Mouse (Mus musculus) mesoderm, embryonic 11.5 days (tissue): ENCODE measurements around the gene Eps8.
"Not testable (repeated sequence)": the region's sequence is repeated elsewhere in the genome, so short reads cannot be mapped to it uniquely, and the experiment has no call there.

ENCODE experiments used
- DNase-seq: peaks from one replicate; pipeline ENCODE4 v3.0.0-alpha.2; 2012; ENCODE audit warnings: low read depth, low spot score

Eps8 gene

DNA sequence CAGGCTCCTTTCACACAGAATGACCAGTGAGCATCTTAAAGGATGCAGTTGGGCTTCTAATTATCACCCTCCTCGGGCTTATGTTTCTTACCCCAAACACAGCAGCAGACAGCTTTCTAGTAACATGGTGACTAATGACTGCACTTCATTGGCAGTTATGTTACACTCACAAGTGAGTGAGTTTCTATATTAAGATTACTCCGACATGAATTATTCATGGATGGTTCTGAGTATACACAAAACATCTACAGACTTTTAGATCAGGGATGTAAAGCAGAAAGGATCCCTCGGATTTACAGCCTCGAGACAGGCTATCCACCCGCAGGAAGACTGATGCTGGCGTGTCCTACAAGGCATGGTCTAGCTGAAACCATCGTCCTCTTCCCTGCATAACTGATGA lies 171.8 kb downstream of the Eps8 start:
- no peak for DNase-seq

DNA sequence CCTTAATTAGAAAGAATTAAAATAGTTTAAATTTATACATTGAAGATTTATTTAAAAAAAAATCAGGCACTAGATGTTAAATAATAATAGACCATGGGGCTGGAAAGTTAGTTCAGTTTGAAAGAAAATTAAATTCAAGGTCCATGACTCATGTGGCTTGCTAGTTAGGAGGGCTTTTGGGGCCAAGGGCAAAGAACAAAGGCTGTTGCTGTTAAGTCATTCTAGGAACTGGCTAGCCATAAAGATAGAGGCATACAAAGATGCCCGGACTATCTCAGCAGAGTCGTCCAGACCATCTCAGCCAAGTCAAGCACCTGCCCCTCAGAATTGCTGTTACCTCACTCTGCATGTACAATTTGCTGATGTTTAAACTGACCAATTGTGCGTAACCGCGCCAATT lies 179.0 kb downstream of the Eps8 start:
- DNase-seq = not testable (repeated sequence)

DNA sequence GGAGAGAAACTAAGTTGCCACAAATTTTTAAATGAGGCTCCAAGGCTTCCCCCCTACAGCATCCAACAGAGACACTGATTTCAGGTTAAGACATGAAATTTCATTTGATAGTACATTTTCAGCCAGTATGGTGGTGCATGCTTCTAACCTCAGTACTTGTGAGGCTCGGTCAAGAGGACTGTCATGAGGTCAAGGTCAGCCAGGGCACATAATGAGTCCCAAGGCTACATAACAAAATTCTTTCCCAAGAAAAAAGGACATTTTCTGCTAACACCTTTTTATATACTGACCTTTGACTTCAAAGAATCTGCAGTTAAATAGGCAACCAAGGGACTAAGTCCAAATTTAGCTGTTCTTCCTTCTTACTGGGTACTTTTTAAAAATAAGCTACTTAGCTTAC lies 181.2 kb downstream of the Eps8 start:
- DNase-seq = no peak

DNA sequence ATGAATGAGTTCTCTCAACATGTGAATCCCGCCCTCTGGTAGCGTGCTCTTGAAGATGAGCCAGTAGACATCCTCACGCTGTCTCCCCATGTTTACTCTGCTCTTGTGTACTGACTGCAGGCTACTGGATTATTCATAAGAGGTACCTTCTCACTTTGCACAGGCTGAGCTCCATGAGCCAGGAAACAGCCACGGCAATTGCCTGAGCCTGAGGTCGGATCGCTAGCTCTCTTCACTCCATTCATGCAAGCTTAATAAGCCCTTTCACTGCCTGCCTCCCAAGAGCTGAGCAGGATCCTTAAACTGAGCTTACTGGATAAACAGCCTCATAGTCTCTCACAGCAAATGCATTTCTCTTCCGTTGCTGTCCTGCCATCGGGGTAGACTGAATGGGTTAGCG lies 182.5 kb downstream of the Eps8 start:
- DNase-seq = no peak

DNA sequence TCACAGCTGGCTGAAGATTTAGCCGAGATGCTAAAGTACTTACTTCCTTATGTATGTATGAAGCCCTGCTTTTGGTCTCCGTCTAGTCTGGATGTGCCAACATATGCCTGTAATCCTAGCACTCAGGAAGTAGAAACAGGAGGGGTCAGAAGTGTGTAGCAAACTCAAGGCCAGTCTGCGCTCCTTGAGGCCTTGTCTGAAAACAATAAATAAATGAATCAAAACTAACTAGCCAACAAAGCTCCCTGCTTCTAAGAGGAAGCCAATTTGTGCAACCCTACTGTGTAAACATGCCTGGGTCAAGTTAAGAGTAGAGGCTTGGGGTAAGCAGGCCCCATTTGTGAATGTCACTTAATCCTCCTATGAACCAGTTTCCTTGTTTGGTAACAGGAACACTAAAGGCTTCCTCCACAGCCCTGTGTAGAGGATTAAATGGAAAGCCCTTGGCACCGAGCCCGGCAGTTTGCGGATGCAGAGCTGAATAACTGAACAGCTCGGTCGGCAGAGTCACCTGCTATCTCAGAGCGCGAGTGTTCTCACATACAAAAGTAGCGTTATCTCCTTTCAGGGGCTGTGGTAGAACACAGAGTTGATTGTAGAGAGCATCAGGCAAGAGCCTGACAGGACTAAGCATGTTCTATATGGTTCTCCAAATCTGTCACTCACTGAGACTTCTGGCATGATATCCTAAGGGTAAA lies 183.6 kb downstream of the Eps8 start:
- peak; percentile 20 for DNase-seq

DNA sequence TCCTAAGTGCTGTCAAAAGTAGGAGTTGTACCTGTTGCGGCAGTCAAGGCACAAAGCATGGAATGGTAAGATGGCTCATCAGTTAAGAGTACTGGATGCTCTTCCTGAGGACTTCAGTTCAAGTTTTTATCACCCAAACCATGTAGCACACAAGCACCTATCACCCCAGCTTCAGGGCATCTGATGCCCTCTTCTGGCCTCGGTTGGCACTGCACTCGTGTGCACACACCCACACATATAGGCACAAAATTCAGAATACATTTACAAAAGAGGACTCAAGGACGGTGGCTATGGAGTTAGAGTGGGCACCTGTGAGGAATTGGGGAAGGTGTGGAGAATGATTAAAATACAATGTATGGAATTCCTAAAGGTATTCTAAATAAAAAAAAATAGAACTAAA lies 185.1 kb downstream of the Eps8 start:
- no peak for DNase-seq

DNA sequence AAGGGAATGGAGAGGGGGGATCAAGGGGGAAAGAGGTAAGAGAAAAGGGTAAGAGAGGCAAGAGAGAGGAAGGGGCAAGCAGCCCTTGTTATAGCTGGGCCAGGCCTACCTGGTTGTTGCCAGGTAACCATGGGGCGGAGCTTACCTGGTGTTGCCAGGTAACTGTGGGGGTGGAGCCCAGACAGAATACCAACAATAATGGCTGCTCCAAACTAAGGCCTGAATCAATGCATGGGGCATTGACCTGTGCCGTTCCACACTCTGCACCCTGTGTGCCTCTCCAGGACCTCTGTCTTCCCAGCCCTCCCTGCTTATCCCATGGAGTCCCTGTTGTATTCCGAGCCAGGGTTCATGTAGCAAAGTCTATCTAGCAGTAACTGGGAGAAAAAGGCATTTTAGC lies 187.0 kb downstream of the Eps8 start:
- DNase-seq = no peak

DNA sequence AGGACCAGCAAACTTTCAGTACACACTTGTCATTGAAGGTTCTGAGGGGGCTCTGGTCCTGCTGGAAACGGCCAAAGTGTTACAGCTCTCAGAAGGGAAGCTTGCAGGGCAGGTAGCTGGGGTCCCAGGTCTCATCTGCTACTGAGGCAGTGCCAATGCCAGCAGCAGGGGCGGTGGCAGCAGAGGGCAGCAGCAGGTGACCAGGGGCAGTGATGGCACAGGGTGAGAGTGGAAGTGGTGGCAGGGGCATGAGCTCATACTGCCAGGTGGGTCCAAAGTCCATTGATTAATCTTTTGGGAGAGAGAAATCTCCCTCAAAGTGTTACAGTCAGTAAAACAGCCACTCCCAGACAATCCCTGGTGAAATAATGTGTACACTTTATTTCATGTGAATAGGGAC lies 188.4 kb downstream of the Eps8 start:
- no peak for DNase-seq

DNA sequence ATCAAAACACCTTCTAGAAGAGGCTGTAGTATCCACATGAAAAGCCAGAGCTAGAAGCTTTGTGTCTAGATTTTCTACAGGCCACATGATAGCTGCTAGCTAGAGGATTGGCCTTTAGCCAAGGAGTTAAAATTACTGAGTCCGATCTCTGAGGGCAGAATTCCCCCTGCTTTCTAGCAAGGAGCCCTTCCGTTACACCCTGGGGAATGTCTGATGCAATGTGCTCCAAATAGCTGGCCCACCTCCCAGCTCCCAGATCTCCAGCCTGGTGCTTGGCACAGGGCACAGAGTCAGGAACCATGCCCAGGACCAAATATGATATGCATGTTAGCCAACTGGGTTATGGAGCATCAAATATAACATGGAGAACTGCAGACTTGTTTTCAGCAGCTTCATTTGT lies 189.4 kb downstream of the Eps8 start:
- no peak for DNase-seq

DNA sequence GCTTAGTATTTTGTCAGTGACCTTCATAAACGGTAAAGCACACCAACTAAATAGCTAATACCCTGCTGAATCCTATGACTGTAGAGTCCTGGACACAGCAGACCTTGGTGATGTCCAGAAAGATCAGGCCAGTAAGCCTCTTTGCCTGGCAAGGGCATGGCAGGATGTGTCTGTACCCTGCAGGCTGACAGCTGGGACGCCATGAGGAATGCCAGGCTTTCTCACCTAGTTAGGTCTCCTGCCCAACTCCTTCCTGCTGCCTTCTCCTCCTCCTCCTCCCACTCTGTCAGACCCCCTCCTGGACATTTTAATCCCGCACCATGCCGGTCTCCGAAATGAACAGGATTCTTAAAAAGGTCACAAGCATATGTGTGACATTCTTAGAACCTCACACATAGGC lies 190.9 kb downstream of the Eps8 start:
- DNase-seq = no peak

DNA sequence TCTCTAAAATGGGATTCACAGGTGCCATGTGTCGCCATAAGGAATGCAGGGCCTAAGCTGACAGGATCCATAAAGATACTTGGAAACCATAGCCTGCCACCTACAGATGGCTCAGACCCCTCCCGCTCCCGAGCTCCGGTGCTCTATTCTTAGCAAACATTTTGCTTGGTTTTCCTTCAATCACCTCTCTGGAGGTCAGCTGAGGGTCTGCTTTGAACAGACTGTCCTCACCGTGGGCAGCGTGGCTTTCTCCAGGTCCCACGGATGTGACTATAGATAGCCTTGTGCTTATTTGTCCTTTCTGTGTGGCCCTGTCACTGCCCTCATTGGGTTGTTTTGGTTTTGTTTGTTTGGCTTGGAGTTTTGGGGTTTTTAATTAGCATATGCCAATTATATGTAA lies 196.5 kb downstream of the Eps8 start:
- DNase-seq = no peak

DNA sequence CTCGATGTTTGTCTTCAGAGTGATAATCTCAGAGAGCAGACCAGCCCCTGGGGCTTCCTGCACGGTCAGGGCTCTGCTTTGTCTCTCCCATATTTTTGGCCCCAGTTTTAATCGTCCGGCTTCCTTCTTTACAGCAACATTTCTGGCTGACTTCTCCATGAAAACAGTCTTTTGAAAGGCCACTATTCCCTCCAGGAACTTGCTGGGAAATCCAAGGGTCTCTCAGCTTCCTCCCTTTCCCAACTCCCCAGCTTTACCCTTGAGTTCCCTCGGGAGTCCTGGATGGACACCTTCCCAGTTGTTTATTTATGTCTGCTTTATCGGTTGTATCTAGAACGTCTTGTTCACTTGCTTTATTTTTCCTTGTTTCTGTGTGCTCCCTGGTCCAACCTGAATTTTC lies 197.5 kb downstream of the Eps8 start:
- no peak for DNase-seq

DNA sequence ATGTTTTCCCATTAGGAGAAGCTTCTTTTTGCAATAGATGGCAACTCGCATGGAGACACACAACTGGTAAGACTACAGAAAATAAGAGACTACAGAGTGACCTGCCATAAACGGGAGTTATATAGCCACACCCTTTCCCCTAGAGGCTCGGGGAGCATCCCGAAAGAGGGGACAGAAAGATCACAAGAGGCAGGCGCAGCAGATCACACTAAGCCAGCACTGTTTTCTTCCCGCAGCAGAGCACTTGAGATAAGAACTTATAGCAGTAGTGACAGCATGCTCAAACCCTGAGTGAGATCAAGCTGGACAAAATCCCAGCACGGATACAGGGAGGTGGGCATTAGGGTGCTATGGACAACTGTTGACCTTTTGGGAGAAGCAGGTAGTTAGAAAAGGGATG lies 198.6 kb downstream of the Eps8 start:
- DNase-seq = no peak

DNA sequence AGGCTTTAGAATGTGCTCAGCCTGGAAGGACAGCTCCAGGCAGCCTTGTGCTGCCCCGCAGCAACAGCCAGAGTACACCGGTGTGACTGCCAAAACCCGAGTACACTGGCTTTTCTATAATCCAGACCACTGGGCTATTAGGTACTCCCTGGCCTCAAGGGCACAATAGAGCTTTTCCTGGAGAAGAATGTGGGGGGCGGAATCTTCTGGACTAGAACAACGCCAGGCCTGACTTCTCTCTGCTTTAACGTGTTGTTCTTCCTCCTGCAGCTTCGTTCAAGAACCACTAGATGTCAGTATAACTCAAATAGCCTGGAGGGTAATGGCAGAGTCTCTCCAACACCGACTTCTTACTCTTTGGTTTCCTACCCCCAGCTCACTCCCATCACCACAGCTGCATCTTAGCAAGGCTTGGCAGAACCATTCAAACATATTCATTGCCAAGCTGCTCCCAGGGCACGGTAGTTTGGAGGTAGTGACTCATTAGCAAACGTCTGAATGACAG lies 199.1 kb downstream of the Eps8 start:
- peak; percentile 78 for DNase-seq

DNA sequence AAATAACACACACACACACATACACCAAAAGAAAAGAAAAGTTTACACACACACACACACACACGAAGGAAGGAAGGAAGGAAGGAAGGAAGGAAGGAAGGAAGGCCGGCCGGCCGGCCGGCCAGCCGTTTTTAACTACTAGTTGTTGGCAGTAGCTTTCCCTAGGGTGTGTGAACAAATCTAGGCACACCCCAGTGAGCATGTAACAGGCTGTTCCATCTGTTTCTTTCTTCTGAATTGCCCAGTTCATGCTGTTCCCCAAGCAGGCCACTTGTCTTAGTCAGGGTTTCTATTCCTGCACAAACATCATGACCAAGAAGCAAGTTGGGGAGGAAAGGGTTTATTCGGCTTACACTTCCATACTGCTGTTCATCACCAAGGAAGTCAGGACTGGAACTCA lies 208.6 kb downstream of the Eps8 start:
- not testable (repeated sequence) for DNase-seq

DNA sequence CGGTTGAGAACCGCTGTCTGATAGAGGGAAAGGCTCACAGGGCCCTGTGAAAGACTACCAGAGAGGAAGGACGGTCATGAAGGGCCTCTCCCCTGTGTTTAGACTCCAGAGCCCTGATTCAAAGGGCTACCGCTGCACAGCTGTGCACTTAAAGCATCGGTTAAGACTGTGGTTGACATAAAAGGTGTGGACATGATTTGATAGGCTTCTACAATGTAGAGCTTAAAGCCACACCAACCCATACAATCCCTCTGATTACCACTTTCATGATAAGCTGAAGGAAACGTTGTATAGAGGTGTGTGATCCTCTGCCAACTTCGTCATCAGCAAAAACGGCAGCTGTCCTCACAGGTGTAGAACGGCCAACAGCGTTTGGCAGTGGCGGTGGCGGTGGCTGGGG lies 211.6 kb downstream of the Eps8 start:
- no peak for DNase-seq

DNA sequence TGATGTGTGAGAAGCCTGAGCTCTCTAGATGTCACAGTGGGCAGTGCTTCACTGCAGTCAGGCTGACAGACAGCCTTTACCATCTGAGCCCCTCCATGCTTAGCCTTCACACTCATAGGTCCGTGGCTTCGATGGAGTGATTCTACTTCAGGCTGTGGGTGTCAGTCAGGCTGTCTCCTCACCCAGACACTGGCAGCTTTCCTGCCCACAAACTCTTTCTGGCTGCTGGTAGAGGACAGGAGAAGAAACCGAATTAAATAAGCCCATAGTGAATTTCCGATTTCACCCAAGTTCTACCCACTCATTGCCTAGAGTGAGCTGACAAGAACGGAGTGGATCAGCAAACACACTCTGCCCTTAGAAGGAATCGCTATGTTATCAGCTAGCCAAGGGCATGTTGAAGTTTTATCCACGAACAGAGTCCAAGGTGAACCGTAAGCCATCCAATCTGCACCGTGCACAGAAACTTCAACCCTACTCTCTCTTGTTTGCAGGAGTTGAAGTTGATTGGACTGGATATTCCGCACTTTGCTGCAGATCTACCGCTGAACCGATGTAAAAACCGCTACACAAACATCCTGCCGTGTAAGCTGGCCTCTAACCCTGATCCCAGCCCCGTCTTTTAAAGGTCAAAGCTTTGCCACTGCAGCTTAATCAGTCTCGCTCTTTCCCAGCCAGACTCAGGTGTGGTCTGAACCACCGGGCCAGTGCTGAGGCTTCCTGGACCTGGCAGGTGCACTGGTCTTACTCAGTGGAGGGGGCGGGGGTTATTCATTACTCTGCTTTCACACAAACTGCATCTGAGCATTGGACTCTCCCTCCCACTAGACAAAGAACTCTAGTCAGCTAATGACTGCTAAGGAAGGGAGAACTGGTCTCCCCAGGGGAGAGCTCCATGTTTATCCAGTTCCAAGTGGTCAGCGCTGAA lies 213.9 kb downstream of the Eps8 start:
- no peak for DNase-seq

DNA sequence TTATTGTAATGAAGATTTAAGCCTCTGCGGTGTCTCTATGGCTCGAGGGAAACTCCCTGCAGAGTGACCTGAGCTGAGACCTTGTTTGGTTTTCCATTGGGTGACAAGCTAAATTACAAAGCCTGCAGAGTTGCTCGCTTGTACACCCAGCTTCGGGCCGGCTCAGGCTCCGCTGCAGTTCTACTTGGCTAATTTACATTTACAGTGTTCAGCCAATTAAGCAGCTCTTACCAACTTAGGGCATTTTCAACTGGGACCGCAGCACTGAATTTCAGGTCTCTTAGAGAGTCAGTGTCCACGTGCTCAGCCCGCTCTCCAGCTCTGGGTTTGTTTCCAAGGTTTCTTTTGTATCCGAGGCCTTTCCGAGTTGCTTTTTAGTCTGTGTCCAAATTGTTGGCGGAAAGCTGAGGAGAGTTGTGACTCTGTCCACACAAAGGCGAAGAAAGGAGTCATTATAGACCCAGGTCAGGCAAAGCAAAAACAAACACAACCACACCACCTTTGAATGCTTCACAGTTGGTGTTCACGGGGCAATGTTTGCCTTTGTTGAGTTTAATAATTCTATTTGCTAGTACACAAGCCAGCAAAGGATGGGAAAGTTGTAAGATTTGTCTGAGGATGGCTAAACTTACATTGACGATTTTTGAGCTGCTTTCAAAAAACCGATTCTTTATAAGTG lies 216.6 kb downstream of the Eps8 start:
- DNase-seq = peak; percentile 50

DNA sequence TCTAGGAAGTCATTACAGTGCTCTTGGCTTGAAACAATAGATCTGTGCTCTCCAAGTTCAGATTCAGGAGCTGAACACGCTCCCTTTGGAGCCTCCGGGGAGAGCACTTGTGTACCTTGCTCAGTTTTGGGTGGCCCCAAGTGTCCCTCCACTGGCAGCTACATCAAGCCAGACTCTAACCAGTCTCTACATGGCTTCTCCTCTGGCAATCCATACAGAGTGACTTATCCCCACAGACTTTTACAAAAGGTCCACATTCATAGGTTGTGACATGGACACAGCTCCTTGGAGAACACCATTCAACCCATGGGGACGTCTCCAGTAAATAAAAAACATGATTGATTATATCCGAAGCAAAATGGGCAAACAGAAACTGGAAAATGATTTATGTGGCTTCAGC lies 217.2 kb downstream of the Eps8 start:
- no peak for DNase-seq

DNA sequence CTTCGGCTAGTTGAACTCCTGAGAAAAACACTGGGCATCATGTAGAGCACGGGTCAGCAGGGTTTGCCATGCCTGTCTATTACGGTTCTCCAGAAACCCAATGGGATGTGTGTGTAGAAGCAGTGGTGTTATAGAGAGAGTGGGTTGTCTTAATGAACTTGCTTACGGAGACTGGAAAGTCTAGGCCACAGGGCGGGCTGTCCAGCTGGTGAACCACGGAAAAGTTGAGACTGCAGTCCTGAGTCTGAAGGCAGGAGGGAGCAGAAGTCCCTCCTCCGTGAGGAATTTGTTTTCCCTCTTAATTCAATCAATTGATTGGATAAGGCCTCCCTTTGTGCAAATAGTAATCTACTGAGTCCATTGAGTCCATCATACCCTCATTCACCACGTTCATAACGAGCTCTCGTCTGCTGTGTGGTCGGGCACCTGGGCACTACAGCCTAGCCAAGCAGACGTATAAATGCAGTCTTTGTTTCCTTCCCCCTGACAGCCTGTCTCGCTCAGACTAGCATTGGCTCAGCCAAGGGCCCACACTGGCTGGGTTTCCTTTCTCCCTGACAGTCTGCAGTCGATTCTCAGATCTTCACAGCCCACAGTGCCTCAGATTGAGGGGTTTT lies 221.0 kb downstream of the Eps8 start:
- DNase-seq = no peak
